Mouse (Mus musculus) MEL (cell line): ENCODE measurements around the gene March6.

ENCODE experiments used
- CTCF ChIP-seq, 3 experiments: IDR thresholded peaks in 2 of 3; conservative IDR thresholded peaks in 1 of 3; 2 replicates each; pipeline ENCODE4 v1.5.1; 2011 to 2012; ENCODE audit warnings: low read length in 3 of 3, low read depth in 2 of 3, mild to moderate bottlenecking in 2 of 3, improper control_type of control experiment in 1 of 3, inconsistent platforms in 1 of 3, mixed read lengths in 1 of 3, moderate library complexity in 1 of 3; ENCODE audit not compliant: control insufficient read depth in 1 of 3, insufficient read depth in 1 of 3, poor library complexity in 1 of 3, severe bottlenecking in 1 of 3
- NELFE ChIP-seq: IDR thresholded peaks from 2 replicates; pipeline ENCODE4 v1.6.1; 2011; ENCODE audit warnings: low read depth, low read length, improper control_type of control experiment
- POLR2A ChIP-seq, 2 experiments: IDR thresholded peaks; 2 replicates each; pipeline ENCODE4 v1.6.1; 2011 to 2012; ENCODE audit warnings: low read length in 2 of 2, mild to moderate bottlenecking in 2 of 2, control low read depth in 1 of 2, improper control_type of control experiment in 1 of 2, low read depth in 1 of 2, moderate library complexity in 1 of 2; ENCODE audit not compliant: control insufficient read depth in 1 of 2, insufficient read depth in 1 of 2, poor library complexity in 1 of 2

DNA sequence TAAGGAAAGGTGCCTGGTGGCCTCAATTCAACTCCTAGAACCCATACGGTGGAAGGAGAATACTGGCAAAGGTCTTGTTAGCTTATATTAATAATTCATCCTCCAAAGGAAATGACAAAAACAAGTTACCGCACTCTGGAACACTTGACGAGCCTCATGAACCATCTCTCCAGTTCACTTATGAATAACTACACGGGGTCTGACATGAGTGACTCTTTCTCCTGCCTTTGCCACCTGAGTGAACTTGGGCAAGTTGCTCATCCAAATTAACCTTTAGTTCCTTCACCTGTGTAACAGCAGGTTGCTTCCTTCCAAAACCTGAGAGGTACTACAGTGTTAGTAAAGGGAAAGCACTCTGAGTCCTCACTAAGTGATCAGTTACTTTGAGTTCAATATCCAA, 2.4 kb downstream of the March6 start:
- TF ChIP-seq POLR2A (IDR thresholded peaks at IDR 0.05; ENCODE audit: control insufficient read depth in 1 of 2, insufficient read depth in 1 of 2, low read depth in 1 of 2, low read length in 2 of 2, poor library complexity in 1 of 2) (no peak), CTCF (IDR thresholded peaks at IDR 0.05 in 2 of 3, conservative IDR thresholded peaks at IDR 0.05 in 1 of 3; ENCODE audit: control insufficient read depth in 1 of 3, insufficient read depth in 1 of 3, low read depth in 2 of 3, low read length in 3 of 3, poor library complexity in 1 of 3, severe bottlenecking in 1 of 3) (no peak), NELFE (no peak)
